Mouse (Mus musculus) ZHBTc4 (cell line): ENCODE measurements around the gene Slc38a8.
A peak's percentile ranks its signal among the peaks of the same experiment; 100 is the strongest.

Experiments
- DNase-seq: peaks from one replicate; pipeline ENCODE4 v3.0.0-alpha.2; 2011; ENCODE audit warnings: low read depth, low spot score

The Slc38a8 gene

DNA sequence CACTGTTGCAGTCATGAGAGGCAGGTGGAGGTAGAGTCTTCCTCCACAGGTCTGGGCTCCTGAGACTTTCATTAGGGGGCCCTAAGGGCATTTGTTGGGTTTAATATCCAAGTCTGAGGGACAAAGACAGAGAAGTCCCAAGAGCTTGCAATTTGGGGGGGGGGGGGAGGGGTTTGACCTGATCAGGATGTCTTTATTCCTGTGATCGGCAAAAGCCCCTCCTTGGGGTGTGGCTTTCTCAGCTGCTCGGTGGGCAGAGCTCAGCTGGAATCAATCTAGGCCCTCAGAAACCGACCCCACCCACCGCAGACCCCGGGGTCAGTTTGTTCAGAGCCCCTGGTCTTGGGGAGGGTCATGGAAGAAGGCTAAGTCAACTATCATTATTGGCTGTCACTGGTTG lies at the start of gene Slc38a8:
Slc38a8 (minus strand) TSS at position 101 of the 400 bp plus-strand sequence.
- DNase-seq = no peak

DNA sequence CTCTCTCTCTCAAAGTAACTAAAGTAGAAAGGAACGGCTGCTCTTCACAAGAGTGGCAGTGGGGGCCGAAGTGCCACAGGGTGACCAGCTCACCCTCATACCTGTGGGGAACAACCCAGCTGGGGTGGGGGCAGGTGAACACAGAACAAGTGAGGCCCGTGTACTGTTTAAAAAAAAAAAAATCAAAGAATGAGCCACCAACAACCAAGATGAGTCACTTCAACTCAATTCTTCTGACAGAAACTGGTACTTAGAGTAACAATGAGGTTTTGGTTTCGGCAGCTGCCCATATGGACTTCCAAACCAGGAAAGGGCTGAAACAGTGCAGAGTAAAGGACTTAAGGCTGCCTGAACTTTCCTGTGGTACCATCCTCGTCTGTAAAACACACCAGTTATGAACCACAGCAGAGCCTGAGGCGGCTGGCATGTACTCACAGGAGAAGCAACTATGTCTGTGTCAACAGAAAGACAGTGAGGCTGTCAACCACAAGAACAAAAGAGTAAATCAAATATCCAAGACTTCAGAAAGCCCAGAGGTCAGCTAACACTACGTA lies 47.1 kb upstream of the Slc38a8 start:
- DNase-seq = no peak

DNA sequence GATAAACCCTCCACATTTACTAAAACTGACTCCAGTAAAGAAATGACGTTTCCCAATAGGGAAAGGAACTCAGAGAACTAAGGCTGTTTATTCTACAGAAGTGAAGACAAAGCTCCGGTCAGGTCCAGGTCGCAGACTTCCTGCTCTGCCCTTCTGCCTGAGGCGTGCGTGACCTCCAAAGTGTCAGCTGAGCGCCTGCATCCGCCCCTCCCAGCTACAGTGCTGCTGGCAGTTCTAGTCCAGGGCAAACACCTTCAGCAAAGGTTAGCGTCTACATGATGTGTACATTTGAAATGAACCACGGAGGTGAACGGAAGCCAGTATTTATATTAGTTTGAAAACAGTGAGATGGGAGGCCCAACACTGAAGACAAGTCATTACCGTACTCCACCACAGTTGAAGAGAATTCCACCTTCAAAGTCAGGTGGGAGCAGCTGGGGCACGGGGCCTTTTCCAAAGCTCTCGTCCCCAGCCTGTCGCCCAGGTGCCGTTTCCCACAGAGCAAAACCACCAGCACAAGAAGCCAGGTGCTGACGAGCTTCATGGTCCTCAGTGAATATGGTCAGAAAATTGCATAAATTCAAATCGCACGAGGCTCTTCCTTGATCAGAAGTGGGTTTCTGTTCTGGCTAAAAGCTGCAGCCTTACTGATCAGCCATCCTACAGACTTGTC lies 45.7 kb upstream of the Slc38a8 start:
- DNase-seq = peak; percentile 88

DNA sequence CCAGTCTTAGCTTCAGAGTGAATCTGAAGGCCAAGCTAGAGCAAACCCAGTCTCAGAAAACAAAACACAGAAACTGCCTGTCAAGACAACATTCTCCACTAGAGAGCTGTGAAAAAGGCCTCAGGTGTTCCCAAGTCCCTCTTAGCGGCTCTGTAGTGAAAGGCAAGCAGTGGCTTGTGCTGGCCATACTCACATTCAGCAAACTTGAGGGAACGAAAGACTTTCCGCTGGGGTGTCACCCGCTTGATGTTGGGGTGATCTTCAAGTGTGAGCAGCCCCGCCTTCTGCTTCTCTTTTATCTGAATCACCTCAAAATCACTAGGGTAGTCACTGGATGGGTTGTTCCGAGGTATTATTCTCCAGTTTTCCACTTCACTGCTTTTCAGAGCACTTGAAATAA lies 44.3 kb upstream of the Slc38a8 start:
- peak; percentile 42 for DNase-seq

DNA sequence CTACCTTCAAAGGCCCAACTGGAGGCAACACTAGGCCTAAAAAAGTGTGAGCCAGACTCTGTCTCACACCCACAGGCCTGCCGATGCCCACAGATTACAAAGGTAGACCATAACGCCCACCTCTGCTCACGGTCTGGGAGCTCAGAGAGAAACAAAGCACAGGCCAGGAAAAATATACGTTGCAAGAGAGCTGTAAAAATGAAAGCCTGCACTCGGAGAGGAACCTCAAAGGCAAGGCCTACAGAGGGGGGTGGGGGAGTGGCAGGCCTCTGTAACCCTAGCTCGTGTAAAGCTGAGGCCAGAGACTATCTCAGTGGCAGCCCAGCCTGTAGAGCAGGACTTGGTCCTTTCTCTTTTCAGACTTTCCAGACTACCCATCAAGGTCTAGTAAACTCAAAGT lies 43.7 kb upstream of the Slc38a8 start:
- DNase-seq = peak; percentile 38

DNA sequence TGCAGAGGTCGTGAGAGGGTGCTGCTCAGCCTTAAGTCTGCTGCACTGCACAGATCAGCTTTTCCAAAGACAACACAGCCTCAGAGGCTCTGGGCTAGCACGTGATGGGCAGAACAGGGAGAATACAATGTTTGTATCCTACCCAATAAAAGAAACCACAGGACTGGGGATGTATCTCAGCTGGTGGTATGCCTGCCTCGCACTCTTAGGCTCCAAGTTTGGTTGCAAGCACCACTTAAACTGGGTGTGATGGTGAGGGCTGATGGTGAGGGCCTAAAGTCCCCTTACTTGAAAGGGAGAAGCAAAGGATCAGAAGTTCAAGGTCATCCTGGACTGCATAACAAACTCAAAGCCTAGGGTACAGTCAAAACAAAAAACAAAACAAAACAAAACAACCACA lies 43.1 kb upstream of the Slc38a8 start:
- DNase-seq = peak; percentile 83

DNA sequence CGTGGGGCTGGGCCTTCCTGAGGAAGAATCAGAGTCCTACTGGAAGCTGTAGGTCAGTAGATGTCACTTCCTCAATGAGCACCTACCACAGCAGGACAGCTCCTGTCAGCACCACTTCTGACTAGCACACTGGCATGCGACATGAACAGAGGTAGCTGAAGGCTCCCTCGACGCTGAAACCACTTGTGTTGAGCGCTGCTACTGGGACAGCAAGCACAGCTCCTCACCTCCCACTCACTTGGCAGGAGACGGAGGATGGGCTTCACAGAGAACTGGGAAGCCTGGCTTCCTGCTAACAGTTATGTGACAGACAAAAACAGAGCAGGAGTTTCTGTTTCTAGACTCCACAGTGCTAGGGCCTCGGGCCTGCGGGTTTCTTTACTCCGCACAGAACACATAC lies 30.5 kb upstream of the Slc38a8 start:
- DNase-seq = no peak

DNA sequence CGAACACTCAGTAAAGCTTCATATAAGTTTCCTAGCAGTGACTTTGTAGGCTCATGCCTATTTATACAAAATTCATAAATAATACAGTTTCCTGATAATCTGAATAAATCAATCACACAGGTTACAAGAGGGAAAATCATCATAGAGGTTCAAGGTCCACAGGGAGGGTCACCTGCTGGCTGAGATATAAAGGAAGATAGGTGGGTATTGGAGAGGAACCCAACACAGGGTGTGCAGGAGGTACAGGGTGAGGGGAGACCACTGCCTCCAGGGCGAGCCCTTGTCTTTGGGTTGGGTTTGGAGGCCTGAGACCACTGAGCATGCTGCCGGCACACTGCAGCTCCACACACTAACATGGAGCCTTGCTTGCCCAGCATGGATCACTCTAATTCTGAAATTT lies 29.9 kb upstream of the Slc38a8 start:
- DNase-seq = no peak

DNA sequence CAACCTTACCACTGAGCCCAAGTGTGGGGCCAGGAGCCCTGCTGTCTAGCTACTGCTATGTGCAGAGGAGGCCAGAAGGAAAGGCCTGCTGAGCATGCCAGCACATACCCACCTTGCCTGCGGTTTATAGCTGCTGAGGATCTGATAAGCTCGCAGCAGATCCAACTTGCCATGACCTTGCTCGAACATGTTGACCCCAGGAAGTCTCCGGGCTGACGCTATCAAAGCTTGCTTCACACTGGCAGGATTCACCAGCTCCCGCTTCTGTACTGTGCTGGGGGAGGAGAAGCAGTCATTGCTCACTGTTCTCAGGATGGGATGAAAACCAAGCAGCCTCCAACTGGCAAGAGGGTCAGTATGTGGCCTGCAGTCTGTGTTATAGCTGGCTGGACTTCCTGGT lies 29.4 kb upstream of the Slc38a8 start:
- DNase-seq = no peak

DNA sequence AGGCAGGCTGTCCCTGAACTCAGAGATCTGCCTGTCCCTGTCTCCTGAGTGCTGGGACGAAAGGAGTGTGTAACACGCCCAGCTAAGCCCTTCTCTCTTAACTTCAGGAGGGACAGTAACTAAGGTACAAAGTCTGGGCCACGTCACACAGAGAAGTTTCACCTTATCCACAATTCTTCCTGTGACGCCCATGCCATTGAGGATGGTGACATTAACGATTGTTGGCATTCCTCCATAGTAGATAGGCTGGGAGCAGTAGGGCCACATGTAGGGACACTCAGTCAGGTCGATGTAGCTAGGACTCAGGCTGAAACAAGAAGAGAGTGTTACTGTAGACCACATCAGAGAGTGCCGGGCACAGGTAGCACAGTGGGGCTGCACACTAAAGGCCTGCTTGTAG lies 27.3 kb upstream of the Slc38a8 start:
- no peak for DNase-seq

DNA sequence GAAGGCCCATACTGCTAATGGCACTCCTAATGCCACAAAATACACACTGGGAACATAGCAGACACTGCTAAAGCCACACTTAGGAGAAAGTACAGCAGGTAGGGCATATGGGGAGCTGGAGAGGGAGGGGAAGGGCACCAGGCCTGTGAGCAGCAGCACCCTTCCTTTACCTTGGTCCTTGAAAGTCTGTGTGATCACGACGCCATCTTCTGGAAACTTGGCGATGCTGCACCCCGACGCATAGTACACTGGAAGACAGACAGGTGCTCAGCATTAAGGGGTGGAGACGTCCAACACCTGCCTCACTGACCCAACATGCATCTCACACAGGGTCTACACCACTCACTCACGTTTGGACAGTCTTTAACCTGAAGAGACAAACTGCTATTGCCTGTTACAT lies 18.6 kb upstream of the Slc38a8 start:
- DNase-seq = peak; percentile 81

DNA sequence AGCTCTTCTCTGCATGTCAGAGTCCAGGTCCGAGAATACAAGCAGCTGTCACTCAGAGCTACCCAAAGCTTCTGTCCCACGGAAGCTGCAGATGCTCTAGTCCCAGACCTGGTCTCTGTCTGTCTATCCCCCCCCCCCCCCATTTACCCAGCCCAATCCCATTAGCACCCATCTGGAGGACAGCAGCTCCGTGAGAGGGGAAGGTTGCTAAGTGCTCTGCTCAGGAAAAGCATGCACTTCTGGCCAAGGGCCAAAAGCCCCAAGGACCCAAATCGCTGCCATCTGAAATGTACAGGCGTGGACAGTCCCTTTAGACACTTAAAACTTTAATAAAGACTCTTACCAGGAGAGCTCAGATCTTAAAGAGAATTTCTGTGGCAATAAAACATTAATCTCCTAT lies 15.2 kb upstream of the Slc38a8 start:
- DNase-seq = no peak

DNA sequence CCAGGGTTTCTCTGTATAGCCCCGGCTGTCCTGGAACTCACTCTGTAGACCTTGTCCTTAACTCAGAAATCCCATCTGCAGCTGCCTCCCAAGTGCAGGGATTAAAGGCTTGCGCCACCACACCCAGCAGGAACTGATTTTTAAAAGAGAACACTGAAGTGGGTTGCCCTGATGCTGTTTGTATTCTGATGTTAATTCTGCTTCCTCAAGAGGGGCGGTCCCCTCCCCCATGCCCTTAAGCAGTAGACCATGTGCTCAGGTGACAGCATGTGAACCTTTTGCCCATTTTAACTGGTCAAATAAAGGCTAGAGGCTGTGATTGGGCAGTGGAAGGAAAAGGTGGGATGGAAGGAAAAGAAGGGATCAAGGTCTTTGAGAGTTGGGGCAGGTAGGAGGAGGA lies 14.3 kb upstream of the Slc38a8 start:
- DNase-seq = peak; percentile 99

DNA sequence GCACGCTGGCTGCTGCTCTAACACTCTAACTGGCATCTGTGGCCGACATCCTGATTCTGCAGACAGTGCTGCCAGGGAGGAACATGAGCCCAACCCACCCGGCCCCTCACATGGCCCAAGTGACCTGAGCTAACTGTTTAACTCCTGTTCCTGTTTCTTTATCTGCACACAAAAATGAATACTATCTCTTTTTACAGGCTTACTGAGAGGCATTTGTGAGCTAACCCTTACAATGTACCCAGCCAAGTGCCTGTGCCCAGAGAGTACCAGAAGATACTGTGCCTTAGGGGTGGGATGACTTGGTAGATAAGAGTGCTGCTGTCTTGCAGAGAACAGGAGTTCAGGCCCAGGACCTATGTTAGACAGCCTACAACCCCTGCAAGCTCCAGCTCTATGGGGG lies 13.4 kb upstream of the Slc38a8 start:
- no peak for DNase-seq

DNA sequence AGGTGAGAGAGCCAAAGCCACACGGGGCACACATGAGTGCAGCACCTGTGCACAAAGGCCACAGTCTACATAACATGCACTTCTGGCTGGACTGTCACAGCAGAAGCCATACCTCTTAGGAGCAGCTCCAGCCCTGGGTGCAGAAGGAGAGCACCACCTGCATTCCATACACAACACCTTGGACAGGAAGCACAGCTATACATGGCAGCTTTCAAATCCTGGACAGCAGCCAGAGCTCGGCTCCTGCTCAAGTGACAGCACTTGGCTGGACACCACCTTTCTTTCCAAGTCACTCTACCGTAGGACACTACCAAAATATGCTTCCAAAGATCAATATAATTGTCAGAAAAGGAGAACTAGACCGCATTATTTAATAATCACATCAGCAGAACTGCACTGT lies 11.9 kb upstream of the Slc38a8 start:
- DNase-seq = no peak

DNA sequence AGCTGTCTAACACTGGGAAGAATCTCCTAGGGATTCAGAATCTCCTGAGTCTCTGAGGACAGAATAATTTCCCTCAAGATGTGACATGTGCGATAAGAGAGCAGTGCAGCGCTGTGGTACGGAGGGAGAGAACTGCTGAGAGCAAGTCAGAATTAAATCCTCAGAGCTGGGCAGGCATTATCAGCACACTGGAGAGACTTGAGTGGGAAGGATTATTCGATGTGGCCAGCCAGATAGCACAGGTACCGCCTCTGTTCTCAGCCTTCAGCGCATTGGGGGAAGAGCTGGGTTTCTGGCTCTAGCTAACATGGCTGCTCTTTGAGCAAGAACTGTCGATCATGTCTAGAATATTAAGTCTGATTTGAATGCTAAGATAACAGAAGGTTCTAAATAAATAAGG lies 10.2 kb upstream of the Slc38a8 start:
- DNase-seq = no peak

DNA sequence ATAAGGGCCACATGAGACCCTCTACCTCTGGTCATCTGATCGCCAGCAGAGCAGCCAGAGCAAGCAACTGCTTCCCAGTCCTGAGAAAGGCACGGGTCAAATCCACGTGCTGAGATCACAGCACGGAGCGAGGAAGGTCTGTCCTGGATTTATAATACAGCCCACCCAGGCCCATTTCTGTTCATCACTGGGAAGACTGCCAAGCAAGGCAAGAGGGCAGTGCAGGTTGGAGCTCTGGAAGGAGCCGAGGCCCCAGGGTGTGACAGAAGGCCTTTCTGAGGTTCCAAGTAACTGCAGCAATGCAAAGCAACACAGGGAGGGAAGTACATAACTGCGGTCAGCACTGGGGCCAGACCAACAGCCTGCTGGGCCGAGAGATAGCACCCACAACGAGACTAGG lies 9.0 kb upstream of the Slc38a8 start:
- DNase-seq = no peak

DNA sequence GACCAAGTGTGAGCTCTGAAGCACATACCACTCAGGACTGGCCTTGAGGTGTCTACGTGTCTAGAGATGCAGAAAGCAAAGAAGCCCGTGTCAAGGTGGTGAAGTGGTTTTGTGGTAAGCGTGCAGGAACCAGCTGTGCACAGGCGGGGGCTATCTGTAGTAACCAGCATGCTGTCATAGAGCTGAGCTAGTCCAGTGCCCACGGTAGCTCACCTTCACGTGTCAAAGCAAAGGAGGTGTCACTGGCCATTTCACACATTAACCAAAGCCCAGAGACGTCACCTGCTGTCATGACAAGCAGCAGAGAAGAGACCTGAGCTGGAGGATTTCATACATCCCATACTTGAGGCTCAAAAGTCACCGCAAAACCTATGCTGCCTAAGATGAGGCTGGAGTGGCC lies 4.6 kb upstream of the Slc38a8 start:
- DNase-seq = no peak

DNA sequence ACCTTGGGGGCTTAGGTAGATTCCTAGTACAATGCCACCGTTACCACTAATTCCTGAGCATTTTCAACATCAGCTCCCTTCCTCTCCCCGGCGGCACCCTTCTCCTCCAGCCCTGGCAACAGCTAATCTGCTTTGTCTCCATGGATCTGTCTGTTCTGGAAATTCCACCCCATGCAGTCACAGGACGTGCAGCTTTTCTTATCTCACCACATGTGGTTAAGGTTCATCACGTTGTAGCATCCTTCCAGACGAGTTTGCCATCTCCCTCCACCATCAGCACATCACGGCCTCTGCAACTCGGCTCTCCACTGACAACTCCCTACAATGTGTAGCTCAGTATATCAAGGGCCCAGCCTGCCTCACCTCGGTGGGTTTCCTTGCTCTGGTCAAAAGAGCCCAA lies 4.0 kb upstream of the Slc38a8 start:
- no peak for DNase-seq

DNA sequence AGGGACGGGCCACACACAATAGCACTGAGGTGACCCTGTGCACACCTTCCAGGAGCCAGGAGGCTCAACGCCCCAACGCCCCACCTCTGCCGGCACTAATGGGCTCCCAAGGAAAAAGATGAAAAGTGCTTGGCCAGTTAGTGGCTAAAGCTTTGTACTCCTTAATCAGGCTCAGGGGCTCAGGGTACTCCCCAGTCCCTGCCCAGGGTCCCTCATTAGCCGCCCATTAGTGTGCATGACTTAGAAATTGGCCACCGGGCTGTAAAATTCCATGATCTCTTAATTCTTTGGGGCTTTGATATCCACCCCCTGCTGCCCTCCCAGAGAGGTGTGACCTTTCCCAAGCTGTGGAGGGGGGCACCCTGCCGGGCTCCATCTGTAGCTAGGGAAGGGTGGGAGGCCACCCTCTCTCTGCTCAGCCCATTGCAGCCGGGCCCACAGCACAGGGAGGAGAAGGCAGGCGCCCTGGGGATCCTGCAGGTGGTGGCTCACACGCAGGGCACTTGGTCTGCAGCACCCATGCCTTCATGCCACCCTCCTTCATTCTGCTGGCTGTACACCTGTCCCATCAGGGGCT lies 1.8 kb upstream of the Slc38a8 start:
- no peak for DNase-seq

DNA sequence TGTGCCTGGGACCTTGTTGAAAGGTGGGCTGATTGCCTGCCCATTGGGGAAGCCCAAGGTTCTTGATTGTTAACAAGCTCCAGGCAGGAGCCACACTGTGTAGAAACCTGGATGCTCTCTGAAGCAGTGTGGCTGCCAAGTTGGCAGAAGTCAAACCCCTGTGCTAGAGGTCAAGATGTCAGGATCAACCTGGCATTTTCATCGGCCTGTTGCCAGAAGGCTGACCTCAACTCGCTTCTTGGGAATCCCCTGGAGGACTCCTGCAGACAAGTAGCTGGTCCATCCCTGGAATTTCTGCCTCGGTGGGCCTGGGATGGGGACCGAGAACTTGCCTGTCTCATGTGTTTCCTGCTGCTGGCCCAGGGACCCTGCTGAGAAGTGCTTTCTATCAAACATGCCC lies 613 bp upstream of the Slc38a8 start:
- no peak for DNase-seq

DNA sequence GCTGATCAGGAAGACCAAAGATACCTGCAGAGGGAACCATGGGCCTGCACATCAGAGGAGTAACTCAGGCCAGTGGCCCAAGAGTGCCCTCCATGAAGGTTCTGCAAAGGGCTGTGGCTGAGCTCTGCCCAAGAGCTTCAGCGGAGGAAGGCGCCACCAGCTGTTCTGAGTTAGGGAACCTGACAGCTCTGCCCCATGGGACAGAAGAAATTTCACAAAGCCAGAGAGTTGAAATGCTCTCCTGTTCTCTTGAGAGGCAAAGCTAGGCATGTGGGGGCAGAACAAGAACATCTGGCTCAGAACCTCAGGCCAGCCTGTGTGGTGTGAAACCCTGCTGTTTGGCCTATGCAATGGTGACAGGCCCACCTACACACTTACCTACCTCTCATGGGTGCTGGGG lies 1.7 kb downstream of the Slc38a8 start:
- DNase-seq = no peak

DNA sequence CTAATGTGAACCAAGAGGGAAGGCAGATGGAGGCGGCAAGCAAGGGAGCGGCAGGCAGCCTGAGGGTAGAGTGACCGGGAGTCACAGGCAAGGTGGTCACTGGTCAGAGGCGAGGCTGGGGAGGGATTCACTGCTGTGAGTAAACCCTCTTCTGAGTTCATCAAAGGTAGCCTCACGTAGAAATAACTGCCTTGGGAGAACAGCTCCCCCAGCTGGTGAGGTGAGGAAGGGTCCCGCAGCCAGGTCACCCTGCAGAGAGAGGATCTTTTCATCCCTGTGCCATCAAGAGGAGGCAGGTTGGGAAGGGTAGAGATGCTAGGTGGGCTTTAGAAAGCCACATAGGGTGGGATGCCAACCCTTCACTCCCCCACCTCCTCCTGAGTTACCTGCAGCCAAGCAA lies 4.7 kb downstream of the Slc38a8 start:
- peak; percentile 83 for DNase-seq

DNA sequence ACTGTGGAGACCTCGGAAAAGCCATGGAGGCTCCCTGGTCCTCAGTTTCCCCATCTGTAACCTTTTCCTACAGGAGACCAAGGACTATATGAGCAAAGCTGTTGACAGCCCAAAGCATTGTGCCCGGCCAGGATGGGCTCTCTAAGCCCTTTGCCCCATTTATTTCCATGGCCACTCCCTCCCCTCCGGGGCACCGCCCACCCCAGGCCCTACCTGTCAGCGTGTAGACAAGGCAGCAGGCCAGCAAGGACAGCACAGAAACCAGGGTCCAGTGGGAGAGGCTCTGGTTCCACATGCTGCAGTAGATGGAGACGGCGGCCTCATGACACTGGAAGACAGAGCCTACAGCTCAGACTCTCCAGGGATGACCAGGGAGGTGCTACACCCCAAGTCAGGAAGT lies 14.4 kb downstream of the Slc38a8 start:
- DNase-seq = no peak
